Mouse (Mus musculus): Measurements from ENCODE around the gene Rpl7l1.

Gene Rpl7l1

GRCm38 (mm10) chr17:46782341-46783221 lies at the start of gene Rpl7l1:
Gene Rpl7l1, minus strand, starts transcription at chr17:46782672.
- CTCF ChIA-PET: interaction anchor here in 3 of 4 experiments (0.5 to 1.3 kb wide), 14 partner anchors 27 to 921 kb away, joined by 3 to 6 read pairs (median 3); partner anchors contain the start of genes Cnpy3 (in 1 of the 3) and Tbcc (in 1 of the 3)
- POLR2A ChIA-PET: interaction anchor here (0.6 to 6.4 kb wide), 91 partner anchors 7 to 1079 kb away, joined by 3 to 68 read pairs (median 4); partner anchors contain the start of genes 2310039H08Rik (in 4 of the 4), Tbcc (in 3 of the 4), Bicral (in 2 of the 4) and Cnpy3 (in 2 of the 4)

GRCm38 (mm10) chr17:46829856-46830535 lies 47.5 kb upstream of the Rpl7l1 start:
- CTCF ChIA-PET: interaction anchor here in 1 of 4 experiments (0.6 kb wide), 1 partner anchor 231 kb away, joined by 7 read pairs; no protein-coding TSS in a partner anchor

GRCm38 (mm10) chr17:46828935-46829334 lies 46.5 kb upstream of the Rpl7l1 start:
- POLR2A ChIA-PET: interaction anchor here (0.5 to 29.3 kb wide), 13 partner anchors 10 to 27 kb away, joined by 3 to 674 read pairs (median 5); no protein-coding TSS in a partner anchor
- CTCF ChIA-PET: interaction anchor here in 2 of 4 experiments (0.6 kb wide), 2 partner anchors 24 to 29 kb away, joined by 3 read pairs; partner anchors contain the start of gene Bicral (in 1 of the 2)

More at GRCm38 (mm10) chr17:46829856-46830535, 47.5 kb upstream of the Rpl7l1 start:
- POLR2A ChIA-PET: interaction anchor here (0.6 to 29.3 kb wide), 12 partner anchors 9 to 841 kb away, joined by 3 to 674 read pairs (median 4); partner anchors contain the start of gene Tbcc (in 1 of the 4)

GRCm38 (mm10) chr17:46823091-46823490 lies 40.6 kb upstream of the Rpl7l1 start:
- CTCF ChIA-PET: interaction anchor here in 3 of 4 experiments (0.7 to 1.5 kb wide), 6 partner anchors 16 to 536 kb away, joined by 3 to 18 read pairs (median 3); no protein-coding TSS in a partner anchor
- POLR2A ChIA-PET: interaction anchor here (0.6 to 29.3 kb wide), 22 partner anchors 8 to 1254 kb away, joined by 3 to 674 read pairs (median 4); partner anchors contain the start of genes Bicral (in 1 of the 4), Rpl7l1 (in 1 of the 4) and Tbcc (in 1 of the 4)

- ChIA-PET CTCF (no interaction called here), POLR2A (interaction anchor here (0.6 to 29.3 kb wide), 14 partner anchors 10 to 38 kb away, joined by 3 to 674 read pairs (median 3); partner anchors contain the start of gene Bicral (in 1 of the 4))
These were observed 38.2 kb upstream of the Rpl7l1 start for GRCm38 (mm10) chr17:46820628-46821027.

- ChIA-PET CTCF (interaction anchor here in 1 of 4 experiments (0.6 to 1.3 kb wide), 2 partner anchors 16 to 222 kb away, joined by 3 read pairs; no protein-coding TSS in a partner anchor), POLR2A (interaction anchor here in 3 of 4 experiments (0.5 to 29.3 kb wide), 33 partner anchors 8 to 274 kb away, joined by 3 to 674 read pairs (median 4); partner anchors contain the start of genes Rpl7l1 (in 2 of the 3), Tbcc (in 2 of the 3), 2310039H08Rik (in 1 of the 3) and Bicral (in 1 of the 3))
These were observed 35.3 kb upstream of the Rpl7l1 start for GRCm38 (mm10) chr17:46817734-46818158.

GRCm38 (mm10) chr17:46816306-46816705 lies 33.8 kb upstream of the Rpl7l1 start:
- POLR2A ChIA-PET: interaction anchor here (0.6 to 29.3 kb wide), 43 partner anchors 9 to 541 kb away, joined by 3 to 674 read pairs (median 5); partner anchors contain the start of genes Rpl7l1 (in 4 of the 4), 2310039H08Rik (in 2 of the 4), Cnpy3 (in 2 of the 4) and Tbcc (in 2 of the 4)
- CTCF ChIA-PET: interaction anchor here in 3 of 4 experiments (0.6 to 1.5 kb wide), 10 partner anchors 10 to 60 kb away, joined by 3 to 4 read pairs (median 3); partner anchors contain the start of gene Rpl7l1 (in 2 of the 3)

GRCm38 (mm10) chr17:46814497-46814896 lies 32.0 kb upstream of the Rpl7l1 start:
- ChIA-PET CTCF (interaction anchor here in 3 of 4 experiments (0.6 to 1.1 kb wide), 6 partner anchors 9 to 833 kb away, joined by 3 to 13 read pairs (median 4); no protein-coding TSS in a partner anchor), POLR2A (interaction anchor here (0.5 to 29.3 kb wide), 48 partner anchors 8 to 1004 kb away, joined by 3 to 674 read pairs (median 4); partner anchors contain the start of genes 2310039H08Rik (in 3 of the 4), Tbcc (in 3 of the 4), Rpl7l1 (in 2 of the 4) and Ppp2r5d (in 1 of the 4))

GRCm38 (mm10) chr17:46813637-46814036 lies 31.2 kb upstream of the Rpl7l1 start:
- POLR2A ChIA-PET: interaction anchor here (0.7 to 13.4 kb wide), 16 partner anchors 12 to 758 kb away, joined by 3 to 329 read pairs (median 12); partner anchors contain the start of genes 2310039H08Rik (in 1 of the 4) and Rpl7l1 (in 1 of the 4)

GRCm38 (mm10) chr17:46812442-46812841 lies 30.0 kb upstream of the Rpl7l1 start:
- POLR2A ChIA-PET: interaction anchor here (0.5 to 13.4 kb wide), 42 partner anchors 9 to 144 kb away, joined by 3 to 329 read pairs (median 8); partner anchors contain the start of genes Rpl7l1 (in 3 of the 4), 2310039H08Rik (in 2 of the 4), Bicral (in 2 of the 4) and Tbcc (in 2 of the 4)
- CTCF ChIA-PET: interaction anchor here in 3 of 4 experiments (0.6 to 0.9 kb wide), 4 partner anchors 27 to 1164 kb away, joined by 3 to 4 read pairs (median 3); partner anchors contain the start of gene Ppp2r5d (in 1 of the 3)

More at GRCm38 (mm10) chr17:46813637-46814036, 31.2 kb upstream of the Rpl7l1 start:
- CTCF ChIA-PET: interaction anchor here in 1 of 4 experiments (0.6 to 0.7 kb wide), 2 partner anchors 47 to 230 kb away, joined by 3 to 4 read pairs; no protein-coding TSS in a partner anchor

- ChIA-PET CTCF (interaction anchor here in 3 of 4 experiments (0.7 to 1.3 kb wide), 6 partner anchors 11 to 95 kb away, joined by 3 to 5 read pairs (median 3); partner anchors contain the start of genes Cnpy3 (in 1 of the 3) and Tbcc (in 1 of the 3)), POLR2A (interaction anchor here (0.5 to 13.4 kb wide), 68 partner anchors 8 to 952 kb away, joined by 3 to 329 read pairs (median 5); partner anchors contain the start of genes Rpl7l1 (in 4 of the 4), Ppp2r5d (in 3 of the 4), 2310039H08Rik (in 2 of the 4) and Bicral (in 2 of the 4))
These were observed 28.2 kb upstream of the Rpl7l1 start for GRCm38 (mm10) chr17:46810672-46811071.

GRCm38 (mm10) chr17:46809131-46809830 lies 26.8 kb upstream of the Rpl7l1 start:
- CTCF ChIA-PET: interaction anchor here (0.6 to 1.3 kb wide), 8 partner anchors 27 to 1180 kb away, joined by 3 to 8 read pairs (median 4); partner anchors contain the start of genes Rpl7l1 (in 1 of the 4) and Tbcc (in 1 of the 4)

GRCm38 (mm10) chr17:46808376-46808775 lies 25.9 kb upstream of the Rpl7l1 start:
- CTCF ChIA-PET: interaction anchor here in 2 of 4 experiments (0.6 to 1.9 kb wide), 2 partner anchors 15 to 82 kb away, joined by 5 to 7 read pairs; partner anchors contain the start of gene Tbcc (in 1 of the 2)
- POLR2A ChIA-PET: interaction anchor here (0.6 to 13.4 kb wide), 27 partner anchors 7 to 103 kb away, joined by 3 to 329 read pairs (median 7); partner anchors contain the start of genes 2310039H08Rik (in 2 of the 4), Bicral (in 2 of the 4), Rpl7l1 (in 2 of the 4) and Tbcc (in 2 of the 4)

More at GRCm38 (mm10) chr17:46809131-46809830, 26.8 kb upstream of the Rpl7l1 start:
- POLR2A ChIA-PET: interaction anchor here (0.6 to 13.4 kb wide), 46 partner anchors 7 to 998 kb away, joined by 3 to 329 read pairs (median 5); partner anchors contain the start of genes Rpl7l1 (in 4 of the 4), 2310039H08Rik (in 2 of the 4), Bicral (in 2 of the 4) and Ppp2r5d (in 1 of the 4)

- ChIA-PET POLR2A (interaction anchor here (0.6 to 13.4 kb wide), 43 partner anchors 7 to 89 kb away, joined by 3 to 329 read pairs (median 4); partner anchors contain the start of genes 2310039H08Rik (in 2 of the 4), Rpl7l1 (in 2 of the 4), Tbcc (in 2 of the 4) and Bicral (in 1 of the 4)), CTCF (interaction anchor here in 1 of 4 experiments (1.5 kb wide), 1 partner anchor 16 kb away, joined by 3 read pairs; no protein-coding TSS in a partner anchor)
These were observed 19.3 kb upstream of the Rpl7l1 start for GRCm38 (mm10) chr17:46801761-46802160.

GRCm38 (mm10) chr17:46799680-46800079 lies 17.2 kb upstream of the Rpl7l1 start:
- POLR2A ChIA-PET: interaction anchor here in 3 of 4 experiments (0.6 to 4.5 kb wide), 10 partner anchors 9 to 190 kb away, joined by 3 to 51 read pairs (median 3); no protein-coding TSS in a partner anchor
- CTCF ChIA-PET: interaction anchor here in 1 of 4 experiments (0.6 kb wide), 1 partner anchor 15 kb away, joined by 4 read pairs; no protein-coding TSS in a partner anchor
